Mouse (Mus musculus): Measurements from ENCODE around the gene Topors. TPM values are rescaled to one million over a fixed set of nuclear protein-coding genes. Genes with fewer than 3 reads are reported as not detected.

The Topors gene
- total RNA-seq, 4 experiments from 2014 or later: 16.8 to 22.9 (median 19.7) TPM

Other genes with a start within 250 kb of the Topors start
- gene Aco1, start 126.8 kb downstream of the Topors start, total RNA-seq (2022): 10 to 100 TPM; 30.0 to 32.8 (median 31.5) TPM
- gene Ddx58, start 30.0 kb downstream of the Topors start, total RNA-seq (2022): 1 to 10 TPM; 4.1 to 6.3 (median 5.5) TPM
- gene Smim27, start 271 bp downstream of the Topors start, total RNA-seq (2022): 10 to 100 TPM; 13.2 to 18.9 (median 16.8) TPM
- gene Ndufb6, start 9.6 kb upstream of the Topors start, total RNA-seq (2022): 100 to 1,000 TPM; 171 to 192 (median 179) TPM
- 10 to 100 TPM; 11.8 to 15.4 (median 14.5) TPM for gene Tmem215, start 202.3 kb upstream of the Topors start, total RNA-seq (2022)